Mouse (Mus musculus) MEL (cell line): ENCODE results near the gene Cd48. TPM values are rescaled to one million over a fixed set of nuclear protein-coding genes. Genes with fewer than 3 reads are reported as not detected.
A peak's percentile ranks its signal among the peaks of the same experiment; 100 is the strongest.

ENCODE experiments used
- DNase-seq: peaks from one replicate; pipeline ENCODE4 v3.0.0; 2011; ENCODE audit warnings: low read depth, low spot score
- H3K27ac ChIP-seq: 2 replicates; pipeline ENCODE4 v1.5.1; 2012; ENCODE audit warnings: low read depth, mild to moderate bottlenecking, control low read depth, low read length, moderate library complexity; ENCODE audit not compliant: control insufficient read depth
- H3K27me3 ChIP-seq, 2 experiments: fragments of 150-350 bp in 1 of 2; sonication (generic) in 1 of 2; 2 replicates each; pipeline ENCODE4 v1.6.1; 2012; ENCODE audit warnings: low read length in 2 of 2, mild to moderate bottlenecking in 2 of 2, improper control_type of control experiment in 1 of 2, moderate library complexity in 1 of 2; ENCODE audit not compliant: insufficient read depth in 2 of 2, control insufficient read depth in 1 of 2
- H3K36me3 ChIP-seq, 2 experiments: 2 replicates each; pipeline ENCODE4 v1.6.1; 2012 to 2014; ENCODE audit warnings: low read length in 2 of 2, improper control_type of control experiment in 1 of 2, inconsistent platforms in 1 of 2, mild to moderate bottlenecking in 1 of 2; ENCODE audit not compliant: insufficient read depth in 2 of 2, control insufficient read depth in 1 of 2
- H3K4me1 ChIP-seq, 2 experiments: fragments of 150-350 bp in 1 of 2; sonication (generic) in 1 of 2; 2 replicates each; pipeline ENCODE4 v1.6.1; 2012; ENCODE audit warnings: low read length in 2 of 2, improper control_type of control experiment in 1 of 2, mild to moderate bottlenecking in 1 of 2; ENCODE audit not compliant: insufficient read depth in 2 of 2, control insufficient read depth in 1 of 2
- H3K4me3 ChIP-seq, 2 experiments: fragments of 150-350 bp in 1 of 2; sonication (generic) in 1 of 2; 2 replicates each; pipeline ENCODE4 v1.5.1; 2012; ENCODE audit warnings: low read depth in 2 of 2, low read length in 2 of 2, mild to moderate bottlenecking in 2 of 2, moderate library complexity in 2 of 2, control low read depth in 1 of 2, improper control_type of control experiment in 1 of 2; ENCODE audit not compliant: control insufficient read depth in 1 of 2, insufficient read depth in 1 of 2
- H3K79me2 ChIP-seq: 2 replicates; pipeline ENCODE4 v1.6.1; 2012; ENCODE audit warnings: mild to moderate bottlenecking, low read length, moderate library complexity; ENCODE audit not compliant: control insufficient read depth, poor library complexity, insufficient read depth
- H3K9ac ChIP-seq: 2 replicates; pipeline ENCODE4 v1.6.1; 2012; ENCODE audit warnings: low read depth, mild to moderate bottlenecking, control low read depth, low read length, moderate library complexity; ENCODE audit not compliant: control insufficient read depth, poor library complexity, severe bottlenecking
- H3K9me3 ChIP-seq: fragments of 150-350 bp; sonication (generic); replicated peaks from 2 replicates; pipeline ENCODE4 v1.6.1; 2012; ENCODE audit warnings: mild to moderate bottlenecking, low read length, improper control_type of control experiment, moderate library complexity; ENCODE audit not compliant: insufficient read depth
- BHLHE40 ChIP-seq: IDR thresholded peaks from 2 replicates; pipeline ENCODE4 v1.6.1; 2012; ENCODE audit warnings: low read depth, mild to moderate bottlenecking, inconsistent platforms, low read length, improper control_type of control experiment, borderline replicate concordance
- ELF1 ChIP-seq: IDR thresholded peaks from 2 replicates; pipeline ENCODE4 v1.6.1; 2014; ENCODE audit warnings: low read depth, mild to moderate bottlenecking, inconsistent platforms, low read length, improper control_type of control experiment, moderate library complexity
- EP300 ChIP-seq, 2 experiments: IDR thresholded peaks; 2 replicates each; pipeline ENCODE4 v1.6.1; 2011; ENCODE audit warnings: improper control_type of control experiment in 2 of 2, low read length in 2 of 2, low read depth in 1 of 2, mild to moderate bottlenecking in 1 of 2
- ETS1 ChIP-seq: IDR thresholded peaks from 2 replicates; pipeline ENCODE4 v1.6.1; 2012; ENCODE audit warnings: low read depth, mild to moderate bottlenecking, inconsistent platforms, low read length, improper control_type of control experiment, moderate library complexity
- GATA1 ChIP-seq: IDR thresholded peaks from 2 replicates; pipeline ENCODE4 v1.6.1; 2011; ENCODE audit warnings: low read depth, low read length, improper control_type of control experiment
- MAFK ChIP-seq: IDR thresholded peaks from 2 replicates; pipeline ENCODE4 v1.6.1; 2011; ENCODE audit warnings: low read depth, mild to moderate bottlenecking, low read length, improper control_type of control experiment, borderline replicate concordance
- NRF1 ChIP-seq: IDR thresholded peaks from 2 replicates; pipeline ENCODE4 v1.6.1; 2014; ENCODE audit warnings: low read depth, mild to moderate bottlenecking, inconsistent platforms, low read length, improper control_type of control experiment, moderate library complexity; ENCODE audit not compliant: poor library complexity, insufficient read depth, severe bottlenecking
- POLR2A ChIP-seq, 2 experiments: IDR thresholded peaks; 2 replicates each; pipeline ENCODE4 v1.6.1; 2011 to 2012; ENCODE audit warnings: low read length in 2 of 2, mild to moderate bottlenecking in 2 of 2, control low read depth in 1 of 2, improper control_type of control experiment in 1 of 2, low read depth in 1 of 2, moderate library complexity in 1 of 2; ENCODE audit not compliant: control insufficient read depth in 1 of 2, insufficient read depth in 1 of 2, poor library complexity in 1 of 2
- POLR2AphosphoS5 ChIP-seq: IDR thresholded peaks from 2 replicates; pipeline ENCODE4 v1.6.1; 2012; ENCODE audit warnings: low read depth, borderline replicate concordance, mild to moderate bottlenecking, inconsistent platforms, low read length, moderate library complexity, mixed read lengths
- RAD21 ChIP-seq: IDR thresholded peaks from 2 replicates; pipeline ENCODE4 v1.6.1; 2011; ENCODE audit warnings: mild to moderate bottlenecking, low read depth, low read length, improper control_type of control experiment
- SIN3A ChIP-seq: IDR thresholded peaks from 2 replicates; pipeline ENCODE4 v1.6.1; 2012; ENCODE audit warnings: low read length, improper control_type of control experiment, inconsistent platforms
- TAL1 ChIP-seq: IDR thresholded peaks from 2 replicates; pipeline ENCODE4 v1.6.1; 2012; ENCODE audit warnings: mild to moderate bottlenecking, inconsistent platforms, low read length, moderate library complexity, mixed read lengths
- TBP ChIP-seq: IDR thresholded peaks from 2 replicates; pipeline ENCODE4 v1.8.0; 2011; ENCODE audit warnings: low read depth, low read length, improper control_type of control experiment
- TCF12 ChIP-seq: IDR thresholded peaks from 2 replicates; pipeline ENCODE4 v1.6.1; 2014; ENCODE audit warnings: low read depth, mild to moderate bottlenecking, inconsistent platforms, low read length, improper control_type of control experiment, moderate library complexity
- USF1 ChIP-seq: IDR thresholded peaks from 2 replicates; pipeline ENCODE4 v1.6.1; 2014; ENCODE audit warnings: low read depth, mild to moderate bottlenecking, inconsistent platforms, low read length, improper control_type of control experiment, moderate library complexity
- ZC3H11A ChIP-seq: IDR thresholded peaks from 2 replicates; pipeline ENCODE4 v1.6.1; 2012; ENCODE audit warnings: low read depth, mild to moderate bottlenecking, inconsistent platforms, low read length, improper control_type of control experiment
- ZMIZ1 ChIP-seq: IDR thresholded peaks from 2 replicates; pipeline ENCODE4 v1.6.1; 2012; ENCODE audit warnings: low read depth, mild to moderate bottlenecking, inconsistent platforms, low read length, improper control_type of control experiment, moderate library complexity
- ZNF384 ChIP-seq: IDR thresholded peaks from 2 replicates; pipeline ENCODE4 v1.6.1; 2012; ENCODE audit warnings: low read depth, mild to moderate bottlenecking, inconsistent platforms, low read length, improper control_type of control experiment
- polyA plus RNA-seq, 2 experiments: library from polyadenylated mRNA; stranded (reverse) in 1 of 2; unstranded in 1 of 2; fragments of >175 nt in 1 of 2; fragments of >200 nt in 1 of 2; gene quantifications; 2 replicates each; pipeline versions ENCODE4 v1.2.1 to v1.2.4; 2012; ENCODE audit warnings: low replicate concordance in 2 of 2, low read depth in 1 of 2; ENCODE audit not compliant: insufficient read length in 2 of 2, insufficient read depth in 1 of 2, missing spikeins in 1 of 2
- total RNA-seq: library from RNA; depleted of rRNA; stranded (reverse); fragments of 300-350 nt; gene quantifications from 2 replicates; pipeline ENCODE4 v1.2.3, GENCODE M21; 2012

Gene Cd48
- total and polyA plus RNA-seq, 3 experiments, result 64.6 to 84.6 TPM; not detected in 1

DNA sequence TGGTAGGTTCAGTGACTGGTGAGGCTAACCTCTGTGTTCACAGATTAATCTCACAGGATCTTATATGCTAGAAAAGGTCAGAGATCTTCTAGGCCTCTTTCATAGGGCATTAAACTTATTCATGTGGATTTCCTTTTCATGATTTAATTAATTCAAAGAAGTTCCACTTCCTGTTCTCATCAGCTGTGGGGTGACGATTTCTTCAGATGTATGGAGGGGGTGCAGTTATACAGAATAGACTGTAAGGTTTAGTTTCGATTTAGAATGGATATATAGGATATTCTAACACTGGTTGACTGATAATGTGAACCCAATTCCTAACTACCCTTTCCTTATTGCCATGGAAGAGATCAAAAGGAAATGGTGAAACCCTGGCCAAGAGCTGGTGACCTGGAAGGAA, 20.3 kb upstream of the Cd48 start:
- H3K27ac ChIP-seq, result no peak overlapping the region
- no peaks in the 10 kb centered on the region for H3K27me3 ChIP-seq
- H3K36me3 ChIP-seq, result peaks cover 0 to 33% of the 10 kb centered on the region in 2 experiments; a peak in 2 of 4 replicates
- no peaks in the 10 kb centered on the region for H3K9me3 ChIP-seq
- H3K9ac ChIP-seq, result no peak overlapping the region
- no peaks in the 10 kb centered on the region for H3K79me2 ChIP-seq
- no peak for DNase-seq
- no peak overlapping the region for H3K4me3 ChIP-seq
- peaks cover 17 to 22% of the 10 kb centered on the region in 2 experiments for H3K4me1 ChIP-seq
- TF ChIP-seq ELF1, result no peak
- TF ChIP-seq USF1, result no peak
- no peak for TF ChIP-seq NRF1
- TF ChIP-seq SIN3A, result no peak
- no peak for TF ChIP-seq POLR2A (IDR thresholded peaks at IDR 0.05; ENCODE audit: control insufficient read depth in 1 of 2, insufficient read depth in 1 of 2, low read depth in 1 of 2, low read length in 2 of 2, poor library complexity in 1 of 2)
- TF ChIP-seq ZNF384, result no peak
- TF ChIP-seq ZMIZ1, result no peak
- no peak for TF ChIP-seq TCF12
- no peak for TF ChIP-seq EP300 (IDR thresholded peaks at IDR 0.05; ENCODE audit: low read depth in 1 of 2, low read length in 2 of 2)
- no peak for TF ChIP-seq RAD21
- TF ChIP-seq TBP, result no peak
- no peak for TF ChIP-seq TAL1
- TF ChIP-seq ZC3H11A, result no peak
- TF ChIP-seq ETS1, result no peak

DNA sequence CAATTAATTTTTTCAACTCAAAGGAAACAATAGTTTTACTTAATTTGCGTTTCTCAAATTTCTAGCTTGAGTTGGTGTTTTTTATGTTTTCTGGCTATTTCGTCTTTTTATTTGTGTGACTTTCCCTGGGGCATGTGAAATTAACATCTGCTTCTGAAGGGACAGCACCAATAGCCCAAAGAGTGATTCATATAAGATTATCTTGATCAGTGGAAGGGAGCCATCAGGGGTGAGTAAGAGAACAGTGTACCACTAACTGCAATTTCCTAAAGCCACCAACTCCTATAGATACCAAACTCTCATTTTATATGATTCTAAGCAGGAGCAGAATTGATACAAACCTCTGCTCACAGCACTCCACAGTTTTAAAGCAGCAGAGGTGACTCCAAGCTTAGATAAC, 18.1 kb upstream of the Cd48 start:
- no peaks in the 10 kb centered on the region for H3K27me3 ChIP-seq
- TF ChIP-seq MAFK (no peak), POLR2AphosphoS5 (no peak), BHLHE40 (no peak), GATA1 (0 out of 2 replicates have a peak, but pooled peaks have one; percentile 27), ETS1 (no peak)
- TF ChIP-seq, all 39 proteins: peak for 1
- Histone ChIP-seq H3K9me3 (no peaks in the 10 kb centered on the region), H3K36me3 (peaks cover 0 to 26% of the 10 kb centered on the region in 2 experiments; a peak in 2 of 4 replicates), H3K4me3 (no peak overlapping the region), H3K4me1 (peaks cover 15 to 16% of the 10 kb centered on the region in 2 experiments), H3K9ac (no peak overlapping the region), H3K79me2 (no peaks in the 10 kb centered on the region), H3K27ac (no peak overlapping the region)
- DNase-seq, result no peak
